Mouse (Mus musculus) gastrocnemius, postnatal 36 days (tissue): ENCODE data around the gene Tmem132a. TPM values are rescaled to one million over a fixed set of nuclear protein-coding genes. Genes with fewer than 3 reads are reported as not detected.

Experiments used
- DNase-seq, 2 experiments: peaks; one replicate each; pipeline ENCODE4 v3.0.0; 2022
- intact Hi-C: fragments of 180-260 bp; cut with DNase I; formaldehyde crosslinking; loops from one replicate; pipeline ENCODE4 v1.15.1; 2025
- total RNA-seq, 2 experiments: library from RNA; stranded (reverse); gene quantifications; 2 replicates each; pipeline ENCODE4 v1.2.3; 2021

Gene Tmem132a
- total RNA-seq, 2 experiments from 2014 or later, result 5.3 to 6.0 TPM

DNA sequence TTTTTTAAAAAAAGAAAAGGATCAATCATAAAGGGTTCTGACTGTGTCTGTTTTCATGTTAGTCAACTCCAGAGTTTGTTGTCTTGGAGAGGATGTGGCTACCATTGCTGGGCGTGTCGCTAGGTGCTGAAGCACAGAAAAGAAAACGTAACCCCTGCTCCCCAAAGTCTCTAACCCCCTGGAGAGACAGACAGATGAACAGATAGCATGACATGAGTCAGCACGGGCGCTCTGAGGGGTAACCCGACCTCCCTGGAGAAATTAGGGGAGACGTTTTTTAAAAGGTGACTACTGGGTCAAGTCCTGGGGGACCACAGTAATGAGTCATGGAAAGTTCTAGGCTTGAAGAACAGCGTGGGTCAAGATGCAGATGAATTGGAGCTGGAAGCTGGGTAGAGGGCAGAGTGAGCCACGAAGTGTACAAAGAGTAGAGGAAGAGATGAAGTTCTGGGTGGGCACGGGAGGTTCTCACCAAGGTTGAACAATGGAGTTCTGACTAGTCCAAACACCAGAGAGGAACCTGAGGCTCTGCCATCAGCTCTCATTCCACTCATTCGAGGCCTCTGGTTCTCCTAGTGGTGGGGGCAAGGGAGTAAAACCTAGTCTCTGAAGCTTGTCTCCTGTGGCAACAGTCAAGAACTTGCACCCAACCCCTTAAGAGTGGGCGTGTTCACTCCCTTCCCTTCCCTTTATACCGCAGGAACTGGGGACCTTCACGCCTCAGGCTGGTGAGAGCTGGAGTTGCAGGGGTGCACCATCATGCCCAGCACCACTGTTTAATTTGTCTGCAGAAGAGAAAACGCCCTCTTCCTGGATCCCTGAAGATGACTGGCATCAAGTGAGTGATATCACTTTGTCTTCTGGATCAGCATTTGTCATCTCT is 30.5 kb downstream of the Tmem132a start, which contains the start of gene Slc15a3:
TSS of gene Slc15a3 (plus strand) at position 718 of the 883 bp plus-strand sequence.
- intact Hi-C loops, result no loop called here
- no peak for DNase-seq

DNA sequence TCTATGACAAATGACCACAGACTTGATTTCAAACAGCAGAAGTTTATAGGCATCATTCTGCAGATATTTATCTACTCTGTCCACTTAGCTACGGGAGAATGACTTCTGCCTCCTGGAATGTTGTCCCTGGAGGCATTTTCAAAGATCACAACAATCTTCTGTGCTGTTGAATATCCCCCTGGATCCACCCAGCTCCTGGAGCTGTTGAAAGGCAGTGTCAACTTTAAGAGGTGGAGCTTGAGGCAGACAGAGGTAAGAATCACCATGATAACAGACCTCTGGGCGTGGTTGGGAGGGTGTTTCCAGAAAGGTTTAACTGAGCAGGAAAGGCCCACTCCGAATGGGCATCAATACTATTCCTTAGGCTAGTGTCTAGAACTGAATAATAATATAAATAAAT is 34.1 kb downstream of the Tmem132a start:
- intact Hi-C loops, result no loop called here
- DNase-seq, result no peak

DNA sequence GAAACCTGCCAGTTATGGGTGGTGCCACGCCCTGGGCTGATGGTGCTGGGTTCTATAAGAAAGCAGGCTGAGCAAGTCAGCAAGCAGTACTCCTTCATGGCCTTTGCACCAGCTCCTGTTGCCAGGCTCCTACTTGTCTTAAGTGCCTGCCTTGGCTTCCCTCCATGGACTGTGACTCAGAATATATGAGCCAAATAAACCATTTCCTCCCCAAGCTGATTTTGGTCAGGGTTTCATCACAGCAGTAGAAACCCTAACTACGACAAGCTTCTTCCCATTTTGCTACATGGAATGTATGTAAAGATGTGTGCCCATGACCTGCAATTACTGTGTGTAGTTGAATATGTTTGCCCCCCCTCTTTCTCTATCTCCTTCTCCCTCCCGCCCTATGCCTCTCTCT is 36.1 kb downstream of the Tmem132a start:
- DNase-seq, result no peak
- intact Hi-C loops, result no loop called here

DNA sequence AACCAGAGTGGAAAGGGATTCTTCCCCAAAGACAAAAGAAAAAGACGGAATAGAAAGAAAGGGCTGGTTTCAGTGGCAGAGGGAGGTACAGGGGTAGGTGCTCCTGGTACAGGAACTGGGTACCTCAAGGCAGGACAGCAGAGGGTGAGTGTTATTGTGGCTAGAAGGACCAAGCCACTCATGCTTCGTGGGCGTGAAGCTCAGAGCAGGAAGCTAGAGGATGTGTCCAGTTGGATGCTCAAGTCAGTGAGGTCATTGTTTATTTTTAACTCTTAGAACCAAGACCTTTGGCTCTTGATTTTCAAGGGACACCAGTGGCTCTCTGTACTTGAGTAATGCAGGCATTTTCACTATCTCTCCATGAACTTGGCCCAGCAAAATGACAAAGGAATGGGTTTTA is 37.7 kb downstream of the Tmem132a start:
- intact Hi-C loops, result no loop called here
- DNase-seq, result no peak

DNA sequence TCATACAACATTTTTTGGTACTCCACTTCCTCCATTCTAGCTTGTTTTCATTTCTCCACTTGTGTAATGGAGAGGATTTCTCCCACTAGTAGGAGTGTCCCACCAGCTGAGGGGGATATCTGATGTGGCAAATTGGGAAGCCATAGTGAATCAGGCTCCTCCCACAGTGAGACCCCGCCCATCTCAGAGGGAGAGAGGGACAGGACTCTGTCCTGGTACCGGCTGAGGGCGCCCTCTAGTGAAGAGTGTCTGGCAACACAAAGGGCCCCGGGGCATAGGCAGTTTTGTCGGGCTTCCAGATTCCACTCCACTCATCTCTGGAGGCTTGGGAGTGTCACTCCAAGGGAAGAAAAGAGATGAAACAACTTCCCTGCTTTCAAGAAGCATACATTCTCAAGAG is 38.3 kb downstream of the Tmem132a start:
- DNase-seq, result peak; percentile 45 to 50
- intact Hi-C loops, result no loop called here

DNA sequence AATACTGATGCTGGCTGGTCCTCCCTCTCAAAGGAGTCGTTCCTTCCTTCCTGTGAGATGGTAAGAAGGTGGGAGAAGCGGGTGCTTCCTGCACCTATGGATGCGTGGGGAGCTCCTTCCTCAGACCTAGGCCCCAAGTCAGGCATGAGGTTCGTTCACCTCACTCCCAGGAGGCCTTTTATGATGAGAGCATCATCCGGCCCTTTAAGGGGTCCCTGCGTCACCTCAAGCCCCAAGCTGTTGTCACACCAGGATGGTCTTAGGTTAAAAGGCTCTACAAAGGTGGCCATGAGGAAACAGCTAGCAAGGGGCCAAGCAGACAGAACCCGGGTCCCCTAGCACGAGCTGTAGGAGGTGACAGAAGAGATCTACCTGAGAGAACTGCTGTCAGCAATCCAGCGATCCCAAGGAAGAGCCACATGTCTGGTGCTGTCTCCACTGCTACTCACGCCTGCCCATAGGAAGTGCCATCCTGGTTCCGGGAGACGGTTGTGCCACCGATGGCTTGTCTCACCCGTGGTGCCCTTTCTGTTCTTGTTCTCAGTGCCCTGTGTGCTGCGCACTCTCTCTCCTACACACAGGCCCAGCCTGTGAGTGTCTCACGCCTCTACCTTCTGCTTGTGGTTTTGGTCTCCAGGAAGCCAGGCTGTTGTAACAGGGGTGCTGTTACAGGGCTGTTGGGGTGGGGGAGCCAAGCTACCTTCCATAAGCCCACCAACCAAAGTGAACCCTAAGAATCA is 40.1 kb downstream of the Tmem132a start, which contains the start of gene Cd6:
TSS of gene Cd6 (minus strand) at position 623 of the 740 bp plus-strand sequence.
- intact Hi-C loops, result loop anchor here (2.0 kb wide), 1 partner anchor 111 kb away; no protein-coding TSS in a partner anchor
- no peak for DNase-seq

DNA sequence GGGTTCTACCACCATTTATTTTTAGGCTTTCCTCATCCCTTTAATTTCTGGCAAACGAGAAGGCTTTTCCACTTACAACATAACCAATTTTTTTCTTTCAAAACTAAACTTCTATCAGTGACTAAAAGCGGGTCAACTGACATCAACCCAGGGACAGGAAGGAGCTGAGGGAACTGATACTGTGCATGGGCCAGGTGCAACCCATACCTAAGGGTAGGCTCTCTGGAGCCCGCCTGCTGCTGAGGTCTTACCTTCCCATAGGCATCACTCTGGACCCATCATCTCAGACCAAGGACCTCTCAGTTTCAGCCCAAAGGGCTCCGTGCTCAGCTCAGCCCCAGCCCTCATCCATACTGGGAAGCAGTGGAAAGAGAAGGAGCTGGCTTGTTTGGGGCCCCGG is 41.4 kb downstream of the Tmem132a start:
- intact Hi-C loops, result loop anchor here (2.0 kb wide), 1 partner anchor 110 kb away; no protein-coding TSS in a partner anchor
- DNase-seq, result no peak

DNA sequence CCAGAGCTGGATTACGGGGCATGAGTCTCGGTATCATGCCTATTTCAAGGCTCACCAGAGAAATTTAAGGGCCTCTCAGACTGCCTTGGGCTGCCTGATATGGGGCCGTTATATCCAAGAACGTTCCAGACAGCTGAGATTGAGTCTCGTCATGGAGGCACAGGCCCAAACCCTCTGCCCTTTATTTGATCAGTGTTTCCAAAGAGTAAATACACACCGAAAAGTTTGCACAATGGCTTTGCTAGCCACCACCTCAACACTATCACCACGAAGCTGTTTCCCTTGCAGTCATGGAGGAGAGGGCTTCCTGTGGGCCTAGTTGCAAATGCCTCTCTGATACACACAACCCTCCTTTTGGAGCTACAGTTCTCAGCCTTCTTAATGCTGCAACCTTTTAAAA is 45.7 kb downstream of the Tmem132a start:
- intact Hi-C loops, result no loop called here
- DNase-seq, result no peak

DNA sequence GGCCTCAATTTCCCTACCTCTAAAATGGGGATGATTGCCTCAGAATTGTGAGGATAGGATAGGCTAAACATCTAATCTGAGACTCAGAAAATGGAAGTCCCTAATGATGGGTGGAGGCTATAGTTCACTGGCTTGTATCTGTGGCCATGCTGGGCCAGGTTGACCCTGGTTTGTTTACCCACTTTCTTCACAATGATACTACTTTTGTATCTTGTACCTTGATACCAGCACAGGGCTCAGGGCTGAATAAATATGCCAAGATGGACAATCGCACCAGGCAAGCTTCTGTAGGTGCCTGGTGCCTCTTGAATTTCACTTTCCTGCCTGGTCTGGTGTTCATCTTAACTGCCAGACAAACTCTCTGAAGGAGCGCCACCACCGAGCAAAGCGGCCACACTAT is 47.2 kb downstream of the Tmem132a start:
- intact Hi-C loops, result no loop called here
- DNase-seq, result no peak

DNA sequence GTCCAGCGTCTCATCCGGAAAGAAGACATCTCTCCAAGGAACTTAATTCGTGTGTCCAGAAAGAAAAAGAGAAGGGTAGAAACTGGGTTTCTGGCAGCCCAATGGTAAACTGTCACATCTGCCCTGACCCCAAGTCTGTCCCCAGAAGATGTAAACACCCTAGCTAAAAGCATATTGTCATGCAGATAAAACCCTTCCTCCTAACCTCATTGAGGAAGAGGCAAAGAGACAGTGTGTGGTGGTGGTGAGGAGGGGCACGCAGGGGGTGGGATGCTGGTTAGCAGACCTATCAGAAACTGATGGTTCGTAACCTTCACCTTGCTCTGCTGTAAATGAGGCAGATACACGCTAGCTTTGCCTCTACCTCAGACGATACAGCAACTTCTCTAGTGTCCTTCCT is 48.4 kb downstream of the Tmem132a start:
- no peak for DNase-seq
- intact Hi-C loops, result no loop called here

DNA sequence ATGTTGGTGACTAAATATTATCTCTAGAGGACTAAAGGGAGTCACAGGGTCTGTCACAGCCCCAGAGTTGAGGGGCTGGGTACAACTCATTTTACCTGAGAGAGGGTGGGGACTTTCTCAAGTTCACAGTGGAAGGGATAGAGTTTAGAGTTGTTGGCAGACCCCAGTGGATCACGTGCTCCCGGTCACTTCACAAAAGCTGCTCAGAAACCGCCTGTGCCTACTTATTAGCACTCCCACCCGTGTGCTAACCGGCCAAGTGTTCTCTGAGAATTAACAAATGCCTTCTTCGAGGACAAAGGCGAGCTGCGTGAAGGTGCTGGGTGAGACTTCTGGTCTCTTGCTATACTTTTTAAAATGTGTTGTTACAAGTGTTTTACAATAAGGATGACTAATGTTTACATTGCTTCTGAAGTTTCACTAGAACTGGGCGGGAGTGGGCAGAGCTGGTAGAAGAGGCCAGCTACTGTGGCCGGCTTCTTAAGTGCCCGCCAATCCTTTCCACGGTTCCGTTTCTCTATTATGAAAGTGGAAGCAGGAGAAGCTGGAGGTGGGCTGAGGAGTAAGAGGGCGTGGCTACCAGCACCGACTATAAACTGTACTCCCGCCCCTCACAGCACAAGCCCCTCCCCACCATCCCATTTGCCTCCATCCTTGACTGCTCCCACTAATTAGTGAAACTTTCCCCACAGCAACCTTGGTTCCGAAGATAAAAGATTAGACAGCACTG is 51.4 kb downstream of the Tmem132a start:
- no peak for DNase-seq
- intact Hi-C loops, result no loop called here

DNA sequence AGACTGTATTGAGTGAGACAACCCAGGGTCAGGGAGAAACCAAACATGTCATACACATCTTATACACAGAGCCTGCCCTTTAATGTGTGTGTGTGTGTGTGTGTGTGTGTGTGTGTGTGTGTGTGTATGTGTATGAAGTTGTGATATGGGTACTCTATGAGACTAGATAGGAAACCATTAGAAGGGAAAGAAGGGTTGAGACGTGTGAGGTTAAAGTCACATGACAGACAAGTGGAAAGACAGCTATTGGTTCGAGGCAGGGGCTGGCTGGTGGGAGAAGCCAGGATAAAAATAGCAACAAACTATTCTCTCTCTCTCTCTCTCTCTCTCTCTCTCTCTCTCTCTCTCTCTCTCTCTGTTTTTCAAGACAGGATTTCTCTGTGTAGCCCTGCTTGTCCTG is 53.3 kb downstream of the Tmem132a start:
- no peak for DNase-seq
- intact Hi-C loops, result no loop called here

DNA sequence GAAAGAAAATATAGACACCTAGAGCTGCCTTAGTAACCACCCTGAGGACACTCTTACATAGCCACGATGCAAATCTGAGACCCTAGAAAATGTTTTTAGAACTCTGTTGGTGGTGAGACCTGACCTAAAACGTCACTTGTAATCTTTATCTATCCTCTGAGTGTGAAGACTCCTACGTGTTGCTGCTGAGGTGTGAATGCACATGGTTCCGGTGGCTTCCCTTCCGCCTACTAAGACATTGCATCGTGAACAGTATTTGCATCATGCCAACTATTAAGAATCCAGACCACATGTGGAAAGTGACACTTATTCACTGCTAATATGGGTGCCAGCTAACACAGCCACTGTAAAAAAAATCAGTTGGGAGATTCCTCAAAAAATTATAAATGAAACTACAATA is 53.9 kb downstream of the Tmem132a start:
- DNase-seq, result no peak
- intact Hi-C loops, result no loop called here

DNA sequence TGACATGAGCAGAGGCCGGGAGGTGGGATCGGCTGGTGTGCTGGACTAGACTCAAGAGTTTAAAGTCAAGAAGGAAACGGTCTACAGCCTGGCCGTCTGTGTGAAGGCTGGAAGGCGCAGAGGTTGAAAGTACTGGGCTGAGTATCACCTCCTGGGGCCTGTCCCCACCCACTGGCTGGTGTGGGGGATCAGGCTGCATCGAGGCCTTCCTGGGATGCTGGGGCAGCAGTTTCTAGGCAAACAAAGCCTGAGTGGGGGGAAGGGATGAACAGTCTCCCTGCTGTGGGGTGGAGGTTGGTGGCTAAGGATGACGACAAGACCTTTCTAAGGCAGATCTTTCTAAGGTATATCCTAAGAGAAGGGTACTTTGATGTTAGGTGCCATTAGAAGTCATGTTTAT is 55.8 kb downstream of the Tmem132a start:
- DNase-seq, result no peak
- intact Hi-C loops, result no loop called here

DNA sequence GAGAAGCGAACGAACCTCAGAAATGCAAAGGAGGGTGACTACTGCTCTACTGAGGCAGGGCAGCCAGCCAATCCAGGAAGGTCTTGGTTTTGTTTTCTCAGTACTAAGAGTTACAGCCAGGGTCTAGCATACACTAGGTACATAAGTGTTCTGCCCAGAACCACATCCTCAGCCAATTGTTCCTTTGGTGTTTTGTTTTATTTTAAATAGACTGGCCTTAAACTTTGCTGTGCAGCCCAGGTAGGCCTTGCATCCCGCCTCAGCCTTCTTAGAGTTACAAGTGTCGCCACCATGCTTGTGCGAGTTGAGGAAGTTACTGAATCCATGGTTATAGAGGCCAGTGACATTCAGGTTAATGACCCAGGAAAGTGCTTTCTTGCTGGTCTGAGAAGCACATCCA is 56.7 kb downstream of the Tmem132a start:
- no peak for DNase-seq

DNA sequence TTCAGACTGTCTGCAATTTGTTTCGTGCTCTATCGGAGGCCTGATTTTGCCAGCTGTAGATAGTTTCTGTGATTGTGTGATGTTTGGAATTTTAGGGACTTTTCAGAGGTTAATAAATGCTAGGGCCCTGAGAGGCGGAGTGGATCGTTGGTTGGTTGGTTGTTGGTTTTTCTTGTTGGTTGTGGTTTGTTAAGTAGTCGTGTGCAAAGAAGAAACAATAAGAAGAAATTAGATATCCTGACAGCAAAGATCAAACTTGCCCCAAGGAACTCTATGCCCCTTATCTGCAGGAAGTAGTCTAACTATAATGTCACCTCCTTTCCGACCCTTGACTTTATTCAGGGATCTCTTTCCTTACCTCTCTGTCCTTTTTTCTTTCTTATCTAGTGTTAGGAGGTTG is 58.3 kb downstream of the Tmem132a start:
- DNase-seq, result no peak
- intact Hi-C loops, result no loop called here

More for the DNA sequence above, 56.7 kb downstream of the Tmem132a start:
- intact Hi-C loops, result no loop called here

DNA sequence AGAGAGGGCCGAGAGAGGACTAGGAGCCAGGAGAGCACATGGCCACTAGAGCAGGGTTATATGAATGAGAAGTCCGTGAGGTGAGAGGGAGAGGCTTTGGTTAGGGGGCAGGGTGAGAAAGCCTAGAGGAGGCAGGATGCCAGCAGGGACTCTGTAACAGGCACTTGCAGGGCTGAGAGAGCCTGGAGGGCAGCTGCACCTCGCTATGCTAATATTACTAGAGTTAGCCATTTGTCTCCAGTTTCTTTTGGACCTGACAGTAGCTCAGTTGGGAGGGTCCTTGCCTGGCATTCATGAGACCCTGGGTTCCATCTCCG is 59.6 kb downstream of the Tmem132a start:
- intact Hi-C loops, result no loop called here
- no peak for DNase-seq

DNA sequence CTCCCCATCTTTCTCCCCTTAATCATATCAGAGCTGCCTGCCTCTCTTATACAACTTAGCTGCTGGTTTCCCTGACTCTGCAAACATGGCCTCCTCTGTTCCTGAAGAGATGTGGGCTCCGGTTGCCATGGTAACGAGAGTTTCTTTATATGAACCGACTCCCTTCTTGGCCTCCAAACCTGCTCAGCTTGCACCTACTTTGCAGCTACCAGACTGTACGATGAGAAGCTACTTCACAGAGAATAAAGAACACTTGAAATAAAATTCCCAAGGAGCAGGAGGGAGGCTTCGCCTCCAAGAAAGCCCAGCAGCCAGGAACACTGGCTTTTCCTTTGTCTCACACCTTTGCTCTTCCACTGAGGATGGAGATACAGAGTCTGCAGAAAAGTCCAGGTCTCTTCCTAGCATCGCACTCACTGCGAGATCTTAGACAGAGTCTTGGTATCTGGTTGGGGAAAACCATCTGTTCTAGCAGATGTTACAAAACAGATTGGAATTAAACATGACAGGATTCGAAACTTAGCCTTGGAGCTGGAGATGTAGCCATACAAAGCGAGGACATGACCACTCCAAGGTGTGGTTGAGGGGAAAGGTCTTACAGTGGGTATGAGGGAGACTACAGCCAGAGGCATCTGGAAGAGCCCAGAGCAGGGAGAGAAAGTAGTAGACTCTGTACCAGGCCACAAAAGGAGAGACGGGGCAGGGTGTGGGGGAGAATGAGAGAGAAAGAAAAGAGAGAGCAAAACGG is 60.1 kb downstream of the Tmem132a start:
- intact Hi-C loops, result no loop called here
- DNase-seq, result no peak

DNA sequence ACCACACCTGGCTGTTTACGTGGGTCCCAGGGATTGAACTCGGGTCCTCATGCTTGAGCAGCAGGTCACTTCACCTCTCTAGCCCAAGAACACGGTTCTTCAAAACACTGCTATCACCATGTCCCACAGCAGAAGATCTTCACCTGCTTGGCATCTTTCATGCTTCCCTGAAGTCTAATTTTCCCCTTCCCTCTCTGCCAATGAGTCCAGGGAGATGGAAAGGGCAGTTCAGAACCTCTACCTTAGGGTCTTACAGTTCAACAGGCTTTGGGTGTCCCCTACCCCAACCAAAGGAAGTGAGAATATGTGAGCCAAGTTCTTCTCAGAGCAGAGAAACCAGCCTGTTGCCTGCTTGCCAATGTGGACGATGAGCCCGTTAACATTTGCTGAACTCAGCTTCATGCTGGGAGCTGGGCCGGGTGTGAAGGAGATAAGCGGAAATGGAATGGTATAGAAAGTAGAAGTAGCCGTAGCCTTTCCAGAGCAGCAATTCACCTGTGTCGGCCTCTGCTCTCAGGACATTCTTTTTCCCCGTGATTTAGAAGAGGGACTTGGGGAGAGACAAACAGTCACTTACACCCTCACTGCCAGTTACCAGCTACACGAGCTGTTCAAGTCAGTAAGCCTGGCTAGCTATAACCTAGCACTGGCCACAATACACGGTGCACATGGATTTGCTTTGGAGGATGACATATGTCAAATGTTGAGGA is 61.1 kb downstream of the Tmem132a start:
- intact Hi-C loops, result no loop called here
- no peak for DNase-seq
